Mouse (Mus musculus) kidney, adult 2 months (tissue): Measurements from ENCODE around the gene Fn1.

Source experiments
- CTCF ChIP-seq: fragments of 200-500 bp; conservative IDR thresholded peaks from 2 replicates; pipeline ENCODE4 v1.5.1; 2011; ENCODE audit warnings: low read depth, mild to moderate bottlenecking, control low read depth, low read length, moderate library complexity, mixed read lengths; ENCODE audit not compliant: insufficient read depth, insufficient read length
- POLR2A ChIP-seq: fragments of 200-500 bp; IDR thresholded peaks from one replicate; pipeline ENCODE4 v1.6.1; 2011; ENCODE audit warnings: low read depth, low read length, control low read depth

- TF ChIP-seq CTCF: no peak
- no peak for TF ChIP-seq POLR2A
Measured at GRCm38 (mm10) chr1:71590038-71590437, 63.0 kb downstream of the Fn1 start.
